Mouse (Mus musculus): ENCODE measurements around the gene Rap1b. TPM values are rescaled to one million over a fixed set of nuclear protein-coding genes. Genes with fewer than 3 reads are reported as not detected.

Rap1b gene
- polyA plus RNA-seq (2014; fragmentation: Illumina TruSeq; extraction: RNeasy Lipid Tissue Mini Kit (QIAGEN cat#74804); ENCODE audit: low replicate concordance) = 342 TPM

DNA sequence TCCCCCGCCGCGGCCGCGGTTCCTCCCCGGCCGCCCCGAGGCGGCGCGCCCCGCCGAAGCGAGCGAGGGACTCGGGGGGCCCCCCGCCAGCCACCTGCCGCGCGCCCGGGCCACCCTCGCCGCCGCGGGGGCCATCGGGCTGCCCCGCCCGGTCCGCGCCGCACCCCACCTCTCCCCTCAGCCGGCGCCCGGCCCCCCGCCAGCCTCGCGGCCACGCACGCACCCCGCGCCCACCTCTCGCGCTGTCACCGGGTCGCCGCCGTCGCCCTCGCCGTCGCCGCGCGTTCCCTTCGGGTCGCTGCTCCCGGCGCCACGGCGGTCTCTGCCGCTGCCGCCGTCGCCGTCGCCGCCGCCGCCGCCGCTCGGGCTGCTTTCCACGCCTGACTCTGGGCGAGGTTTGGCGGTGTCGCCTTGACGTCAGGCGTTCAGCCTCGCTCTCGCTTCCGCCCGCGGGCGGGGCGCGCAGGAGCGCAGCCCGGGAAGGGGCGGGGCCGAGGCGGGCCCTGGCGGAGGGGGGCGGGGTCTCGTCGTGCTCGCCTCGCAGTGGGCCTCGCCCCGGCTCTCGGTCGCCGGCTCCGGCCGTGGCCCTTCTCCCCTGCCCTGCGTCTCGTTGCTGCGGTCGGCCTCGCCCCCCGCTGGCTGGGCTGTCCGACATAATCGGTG, at the start of gene Rap1b:
Gene Rap1b (minus strand): TSS at position 439 of the 663 bp plus-strand sequence.

GRCm38 (mm10) chr10:117792141-117793091, 53.4 kb downstream of the Rap1b start, which contains the start of gene Nup107:
Nup107 (minus strand) TSS chr10:117792705.

Other genes with a start within 250 kb of the Rap1b start
- 10.6 TPM for gene Cpm, start 216.5 kb downstream of the Rap1b start, polyA plus RNA-seq (2014; fragmentation: Illumina TruSeq; extraction: RNeasy Lipid Tissue Mini Kit (QIAGEN cat#74804); ENCODE audit: low replicate concordance)
- gene Mdm2, start 135.3 kb downstream of the Rap1b start, polyA plus RNA-seq (2014; fragmentation: Illumina TruSeq; extraction: RNeasy Lipid Tissue Mini Kit (QIAGEN cat#74804); ENCODE audit: low replicate concordance) = 70.2 TPM
- 20.9 TPM for gene Slc35e3, start 99.7 kb downstream of the Rap1b start, polyA plus RNA-seq (2014; fragmentation: Illumina TruSeq; extraction: RNeasy Lipid Tissue Mini Kit (QIAGEN cat#74804); ENCODE audit: low replicate concordance)
- 42.7 TPM for gene Nup107, start 53.3 kb downstream of the Rap1b start, polyA plus RNA-seq (2014; fragmentation: Illumina TruSeq; extraction: RNeasy Lipid Tissue Mini Kit (QIAGEN cat#74804); ENCODE audit: low replicate concordance)

Data from small intestine, adult 10 weeks (tissue).